ENCODE assay signal across 8 mouse cellular contexts in the genomic region with DNA sequence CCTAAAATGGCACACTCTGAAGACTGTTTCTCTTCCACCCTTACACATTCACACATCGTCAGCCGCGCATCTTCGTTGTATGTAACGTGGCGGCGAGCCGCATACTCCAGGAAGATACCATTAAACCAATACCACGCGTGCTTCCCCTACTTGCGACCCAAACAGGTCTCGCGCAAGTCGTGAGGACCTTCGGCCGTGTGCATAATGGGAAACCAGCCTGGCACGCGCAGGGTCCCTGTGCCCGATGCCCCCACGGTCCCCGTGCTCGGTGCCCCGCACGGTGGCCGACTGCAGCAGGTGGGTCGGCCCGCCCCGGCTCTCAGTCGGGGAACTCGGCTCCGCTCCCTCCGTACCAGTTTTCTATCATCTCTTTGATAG. TPM values are rescaled to one million over a fixed set of nuclear protein-coding genes. Genes with fewer than 3 reads are reported as not detected.
DNase-seq lines count a peak whose midpoint lies in the region; ATAC-seq and TF ChIP-seq lines count a peak whose summit lies in the region.

No protein-coding gene starts in this region.

- peak overlapping the region; percentile 86 for H3K4me3 ChIP-seq in thymus, adult 2 months (ENCODE audit: control insufficient read depth, insufficient read depth, low read length)
- H3K4me3 ChIP-seq in intestine, postnatal 0 days (ENCODE audit: low read depth, low read length), result peak overlapping the region; percentile 70
- H3K4me3 ChIP-seq in neural tube, embryonic 13.5 days, result peak overlapping the region; percentile 79

- H3K9ac ChIP-seq in intestine, postnatal 0 days (ENCODE audit: low read depth, low read length), result peak overlapping the region; percentile 67
- H3K9ac ChIP-seq in neural tube, embryonic 13.5 days, result peak overlapping the region; percentile 79

- ATAC-seq in intestine, postnatal 0 days, result peak; percentile 56
- peak; percentile 85 for ATAC-seq in neural tube, embryonic 13.5 days (ENCODE audit: low read depth)

- under 1% methylated on average over 32 of the region's 32 CpGs for WGBS in thymus, adult 2 months
- 2% methylated on average over 32 of the region's 32 CpGs for WGBS in intestine, postnatal 0 days
- under 1% methylated on average over 32 of the region's 32 CpGs for WGBS in neural tube, embryonic 13.5 days

- TF ChIP-seq POLR2A in thymus, adult 2 months (IDR thresholded peaks at IDR 0.05; ENCODE audit: control insufficient read depth, extremely low read depth, insufficient read depth, low read length, poor library complexity), result no peak

- peak overlapping the region; percentile 69 for H3K4me2 ChIP-seq in intestine, postnatal 0 days (replicated peaks; ENCODE audit: low read depth)
- peak overlapping the region; percentile 66 for H3K4me2 ChIP-seq in neural tube, embryonic 13.5 days

- peak overlapping the region; percentile 47 for H3K27ac ChIP-seq in thymus, adult 2 months (ENCODE audit: control insufficient read depth, insufficient read depth, low read length)
- peak overlapping the region; percentile 80 for H3K27ac ChIP-seq in intestine, postnatal 0 days (ENCODE audit: low read depth, low read length)
- peak overlapping the region; percentile 94 for H3K27ac ChIP-seq in neural tube, embryonic 13.5 days (replicated peaks)

- no peaks in the 10 kb centered on the region for H3K9me3 ChIP-seq in intestine, postnatal 0 days (ENCODE audit: control insufficient read depth)
- H3K9me3 ChIP-seq in neural tube, embryonic 13.5 days, result no peaks in the 10 kb centered on the region

- peaks cover 9% of the 10 kb centered on the region; the same call in 1 of the 2 replicates for H3K36me3 ChIP-seq in thymus, adult 2 months (ENCODE audit: control insufficient read depth, insufficient read depth, low read length)
- H3K36me3 ChIP-seq in intestine, postnatal 0 days (ENCODE audit: control insufficient read depth, insufficient read depth), result peaks cover 22% of the 10 kb centered on the region
- peaks cover 18% of the 10 kb centered on the region for H3K36me3 ChIP-seq in neural tube, embryonic 13.5 days

- H3K27me3 ChIP-seq in thymus, adult 2 months (ENCODE audit: control insufficient read depth, insufficient read depth, low read length), result no peaks in the 10 kb centered on the region
- H3K27me3 ChIP-seq in intestine, postnatal 0 days (replicated peaks; ENCODE audit: control insufficient read depth, insufficient read depth, low read length), result no peaks in the 10 kb centered on the region
- H3K27me3 ChIP-seq in neural tube, embryonic 13.5 days, result no peaks in the 10 kb centered on the region

- DNase-seq in embryo, embryonic 10 days (ENCODE audit: low spot score), result peak; percentile 67
- DNase-seq in embryo, embryonic 9.5 days (ENCODE audit: extremely low spot score), result no peak
- DNase-seq in thymus, adult 2 months, result no peak
- no peak for DNase-seq in thymus, postnatal 36 days
- DNase-seq in thymus, postnatal 10 days (ENCODE audit: low spot score in 2 of 2), result no peak
- no peak for DNase-seq in layer of hippocampus, adult 18-20 months (ENCODE audit: low spot score in 2 of 2)

- no peak for TF ChIP-seq CTCF in thymus, adult 2 months (IDR thresholded peaks at IDR 0.05; ENCODE audit: borderline replicate concordance, control insufficient read depth, extremely low read depth, insufficient read depth, low read length, poor library complexity)
- no peak for TF ChIP-seq CTCF in intestine, postnatal 0 days (IDR thresholded peaks at IDR 0.05; ENCODE audit: low read depth)

- peaks cover 7% of the 10 kb centered on the region for H3K4me1 ChIP-seq in thymus, adult 2 months (replicated peaks; ENCODE audit: control insufficient read depth, insufficient read depth, low read length)
- H3K4me1 ChIP-seq in intestine, postnatal 0 days (replicated peaks; ENCODE audit: control insufficient read depth, insufficient read depth, low read length), result 0 out of 2 replicates have a peak, but pooled peaks cover 9% of the 10 kb centered on the region
- H3K4me1 ChIP-seq in neural tube, embryonic 13.5 days (replicated peaks), result peaks cover 47% of the 10 kb centered on the region

RNA-seq across cellular contexts. Expression of a gene that starts 0.5 kb away (rescaled TPM):
- polyA plus RNA-seq in thymus, adult 2 months (2012; rRNA removed), result 23.6 and 24.6 TPM in 2 replicates
- polyA plus RNA-seq in intestine, postnatal 0 days (2015; fragmentation: Nextera tagmentation; extraction: Ambion mirVana), result 11.7 and 12.3 TPM in 2 replicates
- polyA plus RNA-seq in neural tube, embryonic 13.5 days (2015; fragmentation: Nextera tagmentation; extraction: Ambion mirVana), result 24.9 and 26.5 TPM in 2 replicates
- total RNA-seq in layer of hippocampus, adult 18-20 months (2021), result 10 to 100 TPM; 10.6 to 16.7 TPM

RNA-seq across cellular contexts. Expression of a gene that starts 0.7 kb away (rescaled TPM):
- polyA plus RNA-seq in thymus, adult 2 months (2012; rRNA removed), result 22.9 and 29.1 TPM in 2 replicates
- 8.0 TPM in 2 replicates for polyA plus RNA-seq in intestine, postnatal 0 days (2015; fragmentation: Nextera tagmentation; extraction: Ambion mirVana)
- polyA plus RNA-seq in neural tube, embryonic 13.5 days (2015; fragmentation: Nextera tagmentation; extraction: Ambion mirVana), result 39.3 and 43.9 TPM in 2 replicates
- total RNA-seq in layer of hippocampus, adult 18-20 months (2021), result 10 to 100 TPM; 79.6 to 80.9 TPM

RNA-seq across cellular contexts. Expression of a gene that starts 40.5 kb away (rescaled TPM):
- 0.11 and 0.13 TPM in 2 replicates for polyA plus RNA-seq in thymus, adult 2 months (2012; rRNA removed)
- polyA plus RNA-seq in intestine, postnatal 0 days (2015; fragmentation: Nextera tagmentation; extraction: Ambion mirVana), result 0.39 and 0.46 TPM in 2 replicates
- 1.9 and 2.9 TPM in 2 replicates for polyA plus RNA-seq in neural tube, embryonic 13.5 days (2015; fragmentation: Nextera tagmentation; extraction: Ambion mirVana)
- total RNA-seq in layer of hippocampus, adult 18-20 months (2021), result 100 to 1,000 TPM; 220 TPM
